Mouse (Mus musculus) stomach, embryonic 14.5 days (tissue): ENCODE results near the gene Timp4. TPM values are rescaled to one million over a fixed set of nuclear protein-coding genes. Genes with fewer than 3 reads are reported as not detected.
"Not testable (repeated sequence)": the region's sequence is repeated elsewhere in the genome, so short reads cannot be mapped to it uniquely, and the experiment has no call there.

Source experiments
- ATAC-seq: fragments of 200-750 bp; cut with Nextera tagmentation; 2 replicates; pipeline ENCODE4 v1.8.0; 2017; ENCODE audit warnings: low read depth, moderate TSS enrichment; ENCODE audit not compliant: insufficient number of reproducible peaks, insufficient read depth, low FRiP score
- H3K27ac ChIP-seq: fragments of 300-500 bp; sonication (generic); 2 replicates; pipeline ENCODE4 v1.5.1; 2014; ENCODE audit warnings: mild to moderate bottlenecking, low read length, moderate library complexity, mixed read lengths
- H3K27me3 ChIP-seq: fragments of 300-500 bp; sonication (generic); 2 replicates; pipeline ENCODE4 v1.6.1; 2014; ENCODE audit warnings: low read length, control low read depth, mixed read lengths; ENCODE audit not compliant: control insufficient read depth, insufficient read depth
- H3K36me3 ChIP-seq: fragments of 300-500 bp; sonication (generic); 2 replicates; pipeline ENCODE4 v1.6.1; 2014; ENCODE audit warnings: mild to moderate bottlenecking, control low read depth, low read length, moderate library complexity, mixed read lengths; ENCODE audit not compliant: control insufficient read depth, insufficient read depth
- H3K4me1 ChIP-seq: fragments of 300-500 bp; sonication (generic); 2 replicates; pipeline ENCODE4 v1.6.1; 2014; ENCODE audit warnings: low read length, control low read depth, mixed read lengths; ENCODE audit not compliant: control insufficient read depth, insufficient read depth
- H3K4me2 ChIP-seq: fragments of 300-500 bp; sonication (generic); replicated peaks from 2 replicates; pipeline ENCODE4 v1.6.1; 2014; ENCODE audit warnings: low read depth, low read length, control low read depth
- H3K4me3 ChIP-seq: fragments of 300-500 bp; sonication (generic); 2 replicates; pipeline ENCODE4 v1.5.1; 2014; ENCODE audit warnings: low read depth, low read length, control low read depth
- H3K9ac ChIP-seq: fragments of 300-500 bp; sonication (generic); replicated peaks from 2 replicates; pipeline ENCODE4 v1.6.1; 2014; ENCODE audit warnings: low read depth, mild to moderate bottlenecking, control low read depth, low read length, moderate library complexity, mixed read lengths
- H3K9me3 ChIP-seq: fragments of 300-500 bp; sonication (generic); 2 replicates; pipeline ENCODE4 v1.6.1; 2016; ENCODE audit warnings: low read depth, low read length, control low read depth; ENCODE audit not compliant: control insufficient read depth
- WGBS: fragments of 180-500 bp; shearing (Covaris S2); extraction: QIAGEN DNeasy Blood & Tissue Kit; methylation state at CpG from one replicate; pipeline ENCODE4 v1.1.7; 2014; 5-methylcytosine and 5-hydroxymethylcytosine counted together
- polyA plus RNA-seq: library from polyadenylated mRNA; unstranded; fragments of >200 nt; fragmentation: Nextera tagmentation; extraction: Ambion mirVana; gene quantifications from 2 replicates; pipeline ENCODE4 v1.2.1, GENCODE M21; 2014

Timp4 gene
- polyA plus RNA-seq, 1 experiment from 2014 or later, result 0.85 TPM

- Histone ChIP-seq H3K4me3 (no peak overlapping the region), H3K4me2 (no peak overlapping the region), H3K9ac (no peak overlapping the region), H3K27me3 (no peaks in the 10 kb centered on the region), H3K27ac (no peak overlapping the region), H3K36me3 (no peaks in the 10 kb centered on the region), H3K4me1 (no peaks in the 10 kb centered on the region), H3K9me3 (no peaks in the 10 kb centered on the region)
- no peak for ATAC-seq
- 88% methylated on average over 3 of the region's 3 CpGs for WGBS
Measured at GRCm38 (mm10) chr6:115241939-115242338, 10.1 kb downstream of the Timp4 start.

- 47% methylated on average over 3 of the region's 3 CpGs for WGBS
- no peak overlapping the region for H3K27ac ChIP-seq
- no peak for ATAC-seq
Measured at GRCm38 (mm10) chr6:115241131-115241699, 10.8 kb downstream of the Timp4 start.

DNA sequence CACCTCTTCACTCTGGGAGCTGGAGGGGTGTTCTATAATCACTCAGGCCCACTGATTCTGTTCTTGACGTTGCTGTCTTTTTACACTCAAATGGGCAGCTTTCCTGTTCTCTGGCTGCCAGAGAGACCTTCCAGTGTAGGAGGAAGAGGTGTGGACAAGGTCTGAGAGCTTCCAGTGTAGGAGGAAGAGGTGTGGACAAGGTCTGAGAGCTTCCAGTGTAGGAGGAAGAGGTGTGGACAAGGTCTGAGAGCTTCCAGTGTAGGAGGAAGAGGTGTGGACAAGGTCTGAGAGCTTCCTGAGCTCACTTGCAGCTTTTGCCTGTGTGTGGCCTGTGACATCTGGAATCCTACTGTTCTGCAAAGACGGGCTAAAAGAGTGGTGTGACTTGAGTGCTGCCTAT lies 11.6 kb downstream of the Timp4 start:
- H3K36me3 ChIP-seq, H3K4me2 ChIP-seq, H3K9ac ChIP-seq, H3K4me3 ChIP-seq, H3K9me3 ChIP-seq, H3K27ac ChIP-seq, ATAC-seq, H3K27me3 ChIP-seq, H3K4me1 ChIP-seq: not testable (repeated sequence)
- WGBS, result 50% methylated on average over 2 of the region's 2 CpGs

More at GRCm38 (mm10) chr6:115241131-115241699, 10.8 kb downstream of the Timp4 start:
- Histone ChIP-seq H3K27me3 (no peaks in the 10 kb centered on the region), H3K4me1 (no peaks in the 10 kb centered on the region), H3K36me3 (no peaks in the 10 kb centered on the region), H3K9ac (no peak overlapping the region), H3K4me2 (no peak overlapping the region), H3K4me3 (no peak overlapping the region), H3K9me3 (no peaks in the 10 kb centered on the region)

- Histone ChIP-seq H3K27me3 (no peaks in the 10 kb centered on the region), H3K27ac (no peak overlapping the region), H3K4me3 (no peak overlapping the region), H3K9me3 (no peaks in the 10 kb centered on the region), H3K4me1 (no peaks in the 10 kb centered on the region), H3K9ac (no peak overlapping the region), H3K4me2 (no peak overlapping the region), H3K36me3 (no peaks in the 10 kb centered on the region)
- WGBS, result 83% methylated on average over 7 of the region's 7 CpGs
- ATAC-seq, result no peak
Measured at GRCm38 (mm10) chr6:115239335-115239734, 12.7 kb downstream of the Timp4 start.

DNA sequence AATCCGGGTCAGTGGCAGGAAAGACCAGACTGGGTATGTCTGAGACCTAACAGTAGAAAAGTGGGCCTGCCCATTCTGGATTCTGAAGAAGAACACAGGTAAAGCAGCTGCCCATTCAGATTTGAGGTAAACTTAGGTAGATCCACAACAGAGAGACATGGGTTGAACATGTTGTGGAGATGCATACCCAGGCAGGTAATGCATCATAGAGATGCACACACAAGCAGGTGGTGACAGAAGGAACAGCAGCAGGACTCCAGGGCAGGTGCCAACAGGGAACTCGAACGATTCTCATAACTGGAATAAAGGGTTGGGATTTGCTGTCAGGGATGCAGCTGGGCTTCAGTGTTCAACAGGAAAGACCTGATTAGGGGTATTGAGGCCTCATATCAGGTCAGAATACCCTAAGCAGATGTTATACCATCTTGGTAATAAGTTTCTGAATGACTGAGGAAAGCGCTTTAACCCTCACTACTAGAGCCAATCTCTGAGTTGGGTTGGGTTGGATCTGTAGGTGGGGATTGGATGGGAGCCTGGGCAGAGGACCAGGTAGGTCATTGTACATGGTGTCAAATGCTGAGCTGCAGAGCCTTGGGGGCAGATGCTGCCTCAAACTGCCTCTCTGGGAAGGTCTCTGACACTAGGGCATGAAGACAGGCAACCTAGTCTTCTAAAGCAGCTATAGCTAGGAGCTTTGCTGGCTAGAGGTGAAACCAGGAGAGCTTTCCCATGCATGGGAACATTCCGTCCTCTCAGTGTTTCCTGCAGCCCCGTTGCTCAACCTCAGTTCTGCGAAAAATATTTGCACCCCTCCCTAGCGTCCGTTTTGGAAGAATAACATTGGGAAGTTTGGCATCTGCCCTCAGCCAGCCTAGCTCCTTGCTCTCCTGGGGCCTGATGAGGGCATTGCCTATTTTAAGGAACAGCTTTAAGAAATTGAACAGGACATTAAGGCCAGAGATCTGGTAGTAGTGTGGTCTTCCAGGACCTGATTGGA lies 13.7 kb downstream of the Timp4 start:
- no peaks in the 10 kb centered on the region for H3K4me1 ChIP-seq
- H3K27me3 ChIP-seq, result no peaks in the 10 kb centered on the region
- no peak overlapping the region for H3K4me2 ChIP-seq
- H3K27ac ChIP-seq, result no peak overlapping the region
- no peak overlapping the region for H3K9ac ChIP-seq
- H3K9me3 ChIP-seq, result no peaks in the 10 kb centered on the region
- ATAC-seq, result no peak
- no peaks in the 10 kb centered on the region for H3K36me3 ChIP-seq
- H3K4me3 ChIP-seq, result no peak overlapping the region
- WGBS, result 83% methylated on average over 9 of the region's 9 CpGs

DNA sequence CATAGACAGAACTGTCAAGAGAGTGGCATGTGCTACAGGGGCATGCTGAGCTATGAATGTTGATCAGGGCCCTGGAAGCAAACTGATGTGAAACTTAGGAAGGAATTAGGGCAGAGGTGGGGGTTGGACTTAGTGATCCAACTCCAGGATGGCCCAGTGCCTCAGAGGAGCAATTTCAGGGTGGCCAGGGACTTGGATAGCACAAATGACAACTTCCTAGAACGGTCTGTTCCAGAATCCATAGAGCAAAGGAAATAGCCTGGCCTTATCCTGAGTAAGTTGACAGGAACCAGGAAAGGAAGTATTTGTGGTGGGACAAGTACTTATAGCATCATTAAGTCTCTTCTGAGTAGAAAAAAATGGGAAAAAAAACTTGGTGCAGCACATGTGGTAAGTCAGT lies 19.4 kb downstream of the Timp4 start:
- no peaks in the 10 kb centered on the region for H3K27me3 ChIP-seq
- no peaks in the 10 kb centered on the region for H3K36me3 ChIP-seq
- 80% methylated on average over 1 of the region's 1 CpGs for WGBS

DNA sequence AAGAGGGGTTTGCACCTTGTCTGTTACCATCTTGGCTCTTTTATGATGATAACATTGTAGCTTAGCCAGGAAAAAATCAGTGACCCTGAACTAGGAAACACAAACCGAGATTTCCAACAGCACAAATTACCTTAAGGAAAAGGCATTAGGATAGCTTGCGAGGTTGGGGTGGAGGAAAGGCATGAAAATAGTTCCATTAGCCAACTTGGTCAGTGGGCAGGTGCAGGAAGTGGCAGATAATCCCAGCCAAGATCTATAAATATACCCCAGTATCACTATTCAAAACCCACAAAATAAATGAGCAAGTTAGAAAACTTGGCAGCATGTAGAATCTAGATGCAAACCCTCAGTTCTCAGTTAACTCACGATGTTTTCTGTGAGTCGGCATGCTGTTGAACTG lies 20.2 kb downstream of the Timp4 start:
- no peak overlapping the region for H3K9ac ChIP-seq
- ATAC-seq, result no peak
- H3K27me3 ChIP-seq, result no peaks in the 10 kb centered on the region
- H3K36me3 ChIP-seq, result no peaks in the 10 kb centered on the region
- no peaks in the 10 kb centered on the region for H3K9me3 ChIP-seq
- H3K27ac ChIP-seq, result no peak overlapping the region
- H3K4me1 ChIP-seq, result no peaks in the 10 kb centered on the region
- 71% methylated on average over 4 of the region's 4 CpGs for WGBS
- no peak overlapping the region for H3K4me3 ChIP-seq
- H3K4me2 ChIP-seq, result no peak overlapping the region

More for the DNA sequence above, 19.4 kb downstream of the Timp4 start:
- H3K4me2 ChIP-seq, result no peak overlapping the region
- peak overlapping the region; percentile 23; the same call in 1 of the 2 replicates for H3K27ac ChIP-seq
- H3K4me3 ChIP-seq, result no peak overlapping the region
- H3K4me1 ChIP-seq, result no peaks in the 10 kb centered on the region
- no peak overlapping the region for H3K9ac ChIP-seq
- H3K9me3 ChIP-seq, result no peaks in the 10 kb centered on the region
- ATAC-seq, result no peak

GRCm38 (mm10) chr6:115230557-115230956 lies 21.4 kb downstream of the Timp4 start:
- no peaks in the 10 kb centered on the region for H3K36me3 ChIP-seq
- no peak overlapping the region for H3K4me2 ChIP-seq
- no peak for ATAC-seq
- H3K9ac ChIP-seq, result no peak overlapping the region
- WGBS, result 71% methylated on average over 3 of the region's 3 CpGs
- H3K27ac ChIP-seq, result no peak overlapping the region
- H3K9me3 ChIP-seq, result no peaks in the 10 kb centered on the region
- H3K4me1 ChIP-seq, result no peaks in the 10 kb centered on the region
- no peaks in the 10 kb centered on the region for H3K27me3 ChIP-seq
- H3K4me3 ChIP-seq, result no peak overlapping the region
